Mouse (Mus musculus) brain, embryonic 14.5 days (tissue): ENCODE results near the gene Srsf7.

Experiments used
- CTCF ChIP-seq: fragments of 200-500 bp; IDR thresholded peaks from 2 replicates; pipeline ENCODE4 v1.5.1; 2012; ENCODE audit warnings: inconsistent platforms, mild to moderate bottlenecking, moderate library complexity, borderline replicate concordance; ENCODE audit not compliant: insufficient read depth, insufficient read length; ENCODE audit errors: extremely low read depth
- POLR2A ChIP-seq: fragments of 200-500 bp; IDR thresholded peaks from 2 replicates; pipeline ENCODE4 v1.6.1; 2012; ENCODE audit warnings: mild to moderate bottlenecking, inconsistent platforms, borderline replicate concordance; ENCODE audit not compliant: poor library complexity, insufficient read depth, insufficient read length, severe bottlenecking; ENCODE audit errors: extremely low read depth

DNA sequence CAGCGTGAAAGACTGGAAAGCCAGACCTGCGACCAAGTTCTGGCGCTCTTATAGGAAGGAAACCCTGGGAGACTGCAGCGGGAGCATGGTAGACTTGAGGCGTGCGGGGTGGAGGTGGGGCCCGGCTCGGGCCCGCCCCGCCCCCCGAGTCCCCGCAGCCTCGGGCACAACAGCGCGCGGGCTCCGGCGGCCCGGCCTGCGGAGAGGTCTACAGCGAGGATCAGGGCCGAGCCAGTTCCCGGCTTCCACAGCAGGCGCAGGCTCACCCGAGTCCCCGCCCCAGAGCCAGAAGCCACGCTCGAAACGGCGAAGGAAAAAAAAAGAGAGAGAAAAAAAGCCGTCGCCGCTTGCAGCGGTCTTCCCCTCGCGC is 821 bp downstream of the Srsf7 start:
- TF ChIP-seq CTCF (no peak), POLR2A (peak; percentile 38; the same call in 1 of the 2 replicates)
